Mouse (Mus musculus) heart, embryonic 11.5 days (tissue): Measurements from ENCODE around the gene 4930590J08Rik. TPM values are rescaled to one million over a fixed set of nuclear protein-coding genes. Genes with fewer than 3 reads are reported as not detected.
A peak's percentile ranks its signal among the peaks of the same experiment; 100 is the strongest.
"Not testable (repeated sequence)": the region's sequence is repeated elsewhere in the genome, so short reads cannot be mapped to it uniquely, and the experiment has no call there.

Experiments
- ATAC-seq: fragments of 200-750 bp; cut with Nextera tagmentation; replicated peaks from 2 replicates; pipeline ENCODE4 v1.8.0; 2017; ENCODE audit warnings: moderate library complexity; ENCODE audit not compliant: insufficient number of reproducible peaks, low FRiP score, low TSS enrichment
- H3K27ac ChIP-seq: fragments of 300-500 bp; sonication (generic); 2 replicates; pipeline ENCODE4 v1.5.1; 2014; ENCODE audit warnings: mild to moderate bottlenecking, low read depth, low read length
- H3K27me3 ChIP-seq: fragments of 300-500 bp; sonication (generic); 2 replicates; pipeline ENCODE4 v1.6.1; 2014; ENCODE audit warnings: mild to moderate bottlenecking, low read length, mixed read lengths; ENCODE audit not compliant: control insufficient read depth, insufficient read depth
- H3K36me3 ChIP-seq: fragments of 300-500 bp; sonication (generic); 2 replicates; pipeline ENCODE4 v1.6.1; 2014; ENCODE audit warnings: mild to moderate bottlenecking, low read length, moderate library complexity, mixed read lengths; ENCODE audit not compliant: control insufficient read depth, insufficient read depth
- H3K4me1 ChIP-seq: fragments of 300-500 bp; sonication (generic); 2 replicates; pipeline ENCODE4 v1.6.1; 2014; ENCODE audit warnings: low read length; ENCODE audit not compliant: control insufficient read depth, insufficient read depth
- H3K4me2 ChIP-seq: fragments of 300-500 bp; sonication (generic); 2 replicates; pipeline ENCODE4 v1.6.1; 2014; ENCODE audit warnings: mild to moderate bottlenecking, moderate library complexity
- H3K4me3 ChIP-seq: fragments of 300-500 bp; sonication (generic); 2 replicates; pipeline ENCODE4 v1.5.1; 2014; ENCODE audit warnings: low read depth, low read length
- H3K9ac ChIP-seq: fragments of 300-500 bp; sonication (generic); 2 replicates; pipeline ENCODE4 v1.6.1; 2014; ENCODE audit warnings: mild to moderate bottlenecking, low read depth, low read length, moderate library complexity
- H3K9me3 ChIP-seq: fragments of 300-500 bp; sonication (generic); replicated peaks from 2 replicates; pipeline ENCODE4 v1.6.1; 2016; ENCODE audit warnings: low read length; ENCODE audit not compliant: control insufficient read depth
- WGBS: fragments of 180-500 bp; shearing (Covaris S2); extraction: QIAGEN DNeasy Blood & Tissue Kit; methylation state at CpG from one replicate; pipeline ENCODE4 v1.1.7; 2014; ENCODE audit not compliant: insufficient replicate concordance; 5-methylcytosine and 5-hydroxymethylcytosine counted together
- polyA plus RNA-seq: library from polyadenylated mRNA; unstranded; fragments of >200 nt; fragmentation: Nextera tagmentation; extraction: Ambion mirVana; gene quantifications from 2 replicates; pipeline ENCODE4 v1.2.1, GENCODE M21; 2014

The 4930590J08Rik gene
- polyA plus RNA-seq = 0.20 and 0.25 TPM in 2 replicates

- H3K9me3 ChIP-seq, H3K27ac ChIP-seq, H3K9ac ChIP-seq, H3K4me3 ChIP-seq, ATAC-seq, H3K4me1 ChIP-seq, H3K27me3 ChIP-seq, H3K4me2 ChIP-seq: not testable (repeated sequence)
- peaks cover 18% of the 10 kb centered on the region; the same call in 1 of the 2 replicates for H3K36me3 ChIP-seq
- WGBS = 93% methylated on average over 2 of the region's 2 CpGs
Observed at GRCm38 (mm10) chr6:91902509-91902908, at the start of gene 4930590J08Rik. 4930590J08Rik (plus strand) TSS chr6:91902809.

- H3K9ac ChIP-seq = no peak overlapping the region
Observed at GRCm38 (mm10) chr6:91858339-91858738, 44.3 kb upstream of the 4930590J08Rik start.

DNA sequence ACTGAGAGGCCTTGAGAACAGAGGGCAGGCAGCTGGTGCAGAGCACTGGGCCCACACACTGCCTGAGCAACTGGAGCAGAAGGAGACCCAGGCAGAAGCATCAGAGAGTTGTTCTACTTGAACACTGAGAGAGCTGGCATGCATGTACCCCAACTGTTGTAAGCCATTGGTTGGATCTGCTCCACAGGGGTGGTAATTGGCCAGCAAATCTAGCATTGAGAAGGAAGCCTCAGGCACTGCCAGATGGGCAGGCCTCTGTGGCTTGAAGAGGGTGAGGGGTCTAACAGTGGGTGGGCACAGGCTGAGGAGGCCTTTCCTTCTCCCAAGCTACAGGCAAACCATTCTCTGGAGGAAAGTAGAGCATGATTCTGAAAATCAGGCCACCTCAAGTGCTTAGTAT, 39.8 kb upstream of the 4930590J08Rik start:
- Histone ChIP-seq H3K36me3 (no peaks in the 10 kb centered on the region), H3K4me3 (no peak overlapping the region), H3K4me2 (no peak overlapping the region), H3K4me1 (no peaks in the 10 kb centered on the region), H3K27me3 (0 out of 2 replicates have a peak, but pooled peaks cover 3% of the 10 kb centered on the region), H3K27ac (no peak overlapping the region), H3K9me3 (0 out of 2 replicates have a peak, but pooled peaks cover 3% of the 10 kb centered on the region), H3K9ac (no peak overlapping the region)
- ATAC-seq = no peak

More at GRCm38 (mm10) chr6:91858339-91858738, 44.3 kb upstream of the 4930590J08Rik start:
- no peaks in the 10 kb centered on the region for H3K36me3 ChIP-seq
- no peaks in the 10 kb centered on the region for H3K4me1 ChIP-seq
- H3K27me3 ChIP-seq = peaks cover 4% of the 10 kb centered on the region
- 46% methylated on average over 5 of the region's 5 CpGs for WGBS
- no peak for ATAC-seq
- no peak overlapping the region for H3K27ac ChIP-seq
- H3K9me3 ChIP-seq = 0 out of 2 replicates have a peak, but pooled peaks cover 3% of the 10 kb centered on the region
- no peak overlapping the region for H3K4me3 ChIP-seq
- H3K4me2 ChIP-seq = no peak overlapping the region

DNA sequence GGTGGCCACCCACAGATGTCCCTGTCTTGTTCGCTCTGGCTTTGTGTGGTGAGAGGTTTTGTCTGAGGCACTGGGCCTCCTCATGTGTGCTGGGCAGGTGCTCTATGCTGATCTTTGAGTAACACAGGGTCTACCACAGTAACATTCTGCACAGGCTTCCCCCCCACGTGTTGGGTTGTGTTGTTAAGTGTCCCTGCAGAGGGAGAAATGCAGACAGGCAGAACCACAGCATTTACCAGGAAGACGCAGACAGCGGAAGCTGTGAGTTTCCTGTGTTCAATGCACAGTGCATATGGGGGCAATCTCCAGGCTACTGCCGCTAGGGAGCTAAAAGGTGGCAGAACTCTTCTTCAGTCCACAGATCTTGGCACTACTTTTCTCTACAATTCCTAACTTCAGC, 38.0 kb upstream of the 4930590J08Rik start:
- 59% methylated on average over 5 of the region's 5 CpGs for whole genome bisulfite sequencing
- Histone ChIP-seq H3K36me3 (no peaks in the 10 kb centered on the region), H3K9me3 (0 out of 2 replicates have a peak, but pooled peaks cover 3% of the 10 kb centered on the region), H3K27ac (no peak overlapping the region), H3K4me1 (no peaks in the 10 kb centered on the region), H3K27me3 (0 out of 2 replicates have a peak, but pooled peaks cover 3% of the 10 kb centered on the region), H3K9ac (no peak overlapping the region), H3K4me3 (no peak overlapping the region), H3K4me2 (no peak overlapping the region)
- no peak for ATAC-seq

DNA sequence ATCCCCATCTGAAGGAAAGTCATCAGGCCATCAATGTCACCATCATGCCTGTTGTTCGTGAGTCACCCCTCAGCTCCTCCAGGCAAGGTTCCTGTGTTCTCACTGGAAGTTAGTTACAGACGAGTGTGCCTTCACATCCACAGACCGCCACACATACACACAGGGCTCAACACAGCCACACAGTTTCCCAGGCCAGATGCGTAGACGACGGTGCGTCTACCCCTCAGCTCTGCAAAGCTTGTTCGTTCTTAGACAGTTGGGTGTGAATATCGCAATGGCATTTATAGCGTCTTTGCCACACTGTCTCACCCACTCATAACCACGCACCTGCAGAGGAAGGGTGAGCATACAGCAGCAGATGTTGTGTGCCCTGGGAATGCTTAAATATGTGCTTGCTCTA, 37.0 kb upstream of the 4930590J08Rik start:
- H3K4me3 ChIP-seq = no peak overlapping the region
- no peak overlapping the region for H3K4me2 ChIP-seq
- H3K9ac ChIP-seq = no peak overlapping the region
- 80% methylated on average over 11 of the region's 11 CpGs for WGBS
- no peak overlapping the region for H3K27ac ChIP-seq
- no peak for ATAC-seq
- 0 out of 2 replicates have a peak, but pooled peaks cover 3% of the 10 kb centered on the region for H3K27me3 ChIP-seq
- H3K4me1 ChIP-seq = no peaks in the 10 kb centered on the region
- H3K9me3 ChIP-seq = no peaks in the 10 kb centered on the region
- no peaks in the 10 kb centered on the region for H3K36me3 ChIP-seq

- no peak overlapping the region for H3K9ac ChIP-seq
- WGBS = 82% methylated on average over 5 of the region's 5 CpGs
Observed at GRCm38 (mm10) chr6:91868091-91868490, 34.5 kb upstream of the 4930590J08Rik start.

DNA sequence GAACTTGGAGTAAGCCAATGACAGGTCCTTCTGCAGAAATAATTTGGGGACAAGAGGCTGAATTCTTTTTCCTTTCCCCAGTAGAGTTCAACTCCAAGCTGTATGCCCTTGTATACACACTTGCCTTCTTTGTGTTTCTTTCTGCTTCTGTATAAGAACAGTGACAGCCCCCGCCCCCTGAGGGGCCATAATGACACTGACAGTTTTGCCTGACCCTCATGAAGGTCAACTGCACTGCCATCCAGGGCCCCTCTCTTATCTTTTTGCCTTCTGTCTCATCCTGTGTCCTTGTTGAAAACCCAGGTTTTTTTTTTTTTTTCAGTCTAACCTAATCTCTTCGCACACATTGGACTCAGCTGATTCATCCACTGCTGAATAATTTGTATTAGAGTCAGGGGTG, 29.8 kb upstream of the 4930590J08Rik start:
- H3K4me1 ChIP-seq = peaks cover 9% of the 10 kb centered on the region
- no peak overlapping the region for H3K4me2 ChIP-seq
- ATAC-seq = no peak
- H3K27me3 ChIP-seq = no peaks in the 10 kb centered on the region
- 34% methylated on average over 2 of the region's 2 CpGs for WGBS
- no peak overlapping the region for H3K9ac ChIP-seq
- H3K4me3 ChIP-seq = no peak overlapping the region
- H3K9me3 ChIP-seq = no peaks in the 10 kb centered on the region
- H3K27ac ChIP-seq = no peak overlapping the region
- no peaks in the 10 kb centered on the region for H3K36me3 ChIP-seq

More at GRCm38 (mm10) chr6:91868091-91868490, 34.5 kb upstream of the 4930590J08Rik start:
- H3K9me3 ChIP-seq = no peaks in the 10 kb centered on the region
- H3K4me1 ChIP-seq = peaks cover 6% of the 10 kb centered on the region
- ATAC-seq = no peak
- H3K27ac ChIP-seq = no peak overlapping the region
- H3K4me2 ChIP-seq = no peak overlapping the region
- H3K4me3 ChIP-seq = no peak overlapping the region
- 0 out of 2 replicates have a peak, but pooled peaks cover 3% of the 10 kb centered on the region for H3K27me3 ChIP-seq
- no peaks in the 10 kb centered on the region for H3K36me3 ChIP-seq

DNA sequence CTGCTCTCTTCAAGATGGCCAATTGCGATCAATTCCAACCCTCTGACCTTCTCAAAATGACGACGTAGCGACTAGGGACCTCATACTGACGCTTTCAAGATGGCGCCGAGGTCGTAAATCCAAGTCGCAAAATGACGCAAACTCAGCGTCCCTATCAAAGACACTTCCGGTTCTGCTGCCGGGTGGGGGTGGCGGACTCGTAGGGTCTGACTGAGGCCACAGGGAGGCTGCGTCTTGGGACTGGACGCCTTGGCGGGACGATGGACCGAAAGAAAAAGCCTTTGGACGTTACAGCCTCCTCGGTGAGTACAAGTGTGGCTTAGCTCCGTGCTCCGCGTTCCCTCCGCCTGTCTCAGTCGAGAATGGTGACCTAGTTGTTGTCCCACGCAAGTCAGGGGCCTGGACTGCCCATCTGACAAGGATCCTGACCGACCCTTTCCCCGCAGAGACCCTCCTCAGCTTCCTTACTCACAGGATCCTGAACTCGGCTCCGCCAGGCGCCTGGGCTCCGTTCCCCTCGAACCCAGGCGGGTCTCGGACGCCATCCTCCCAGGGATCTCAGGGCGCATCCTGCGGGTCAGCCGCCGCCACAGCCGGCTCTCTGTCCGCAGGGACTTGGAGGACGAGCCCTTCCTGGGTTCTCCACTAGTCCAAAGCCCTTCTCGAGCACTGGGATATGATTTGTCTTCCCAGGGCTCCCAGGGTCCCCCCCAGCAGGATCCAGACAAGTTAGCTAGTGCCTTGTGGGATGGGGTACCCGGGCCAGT, 24.5 kb upstream of the 4930590J08Rik start, which contains the start of gene Ccdc174:
Ccdc174 (plus strand) TSS at position 169 of the 767 bp plus-strand sequence.
- H3K27ac ChIP-seq = peak within 1 kb of the TSS; percentile 79
- peak; percentile 82 for ATAC-seq
- H3K36me3 ChIP-seq = no peaks in the 10 kb centered on the region; the same call in none of the 2 replicates
- H3K9me3 ChIP-seq = no peaks in the 10 kb centered on the region
- peak within 1 kb of the TSS; percentile 84 for H3K4me2 ChIP-seq
- no peaks in the 10 kb centered on the region for H3K27me3 ChIP-seq
- H3K4me3 ChIP-seq = peak within 1 kb of the TSS; percentile 97
- H3K9ac ChIP-seq = peak within 1 kb of the TSS; percentile 96
- H3K4me1 ChIP-seq = peaks cover 3% of the 10 kb centered on the region
- under 1% methylated on average over 47 of the region's 47 CpGs for WGBS
